Mouse (Mus musculus): Measurements from ENCODE around the gene Slc34a1. TPM values are rescaled to one million over a fixed set of nuclear protein-coding genes. Genes with fewer than 3 reads are reported as not detected.

Slc34a1 gene
- polyA plus RNA-seq, 1 experiment from 2014 or later = not detected

DNA sequence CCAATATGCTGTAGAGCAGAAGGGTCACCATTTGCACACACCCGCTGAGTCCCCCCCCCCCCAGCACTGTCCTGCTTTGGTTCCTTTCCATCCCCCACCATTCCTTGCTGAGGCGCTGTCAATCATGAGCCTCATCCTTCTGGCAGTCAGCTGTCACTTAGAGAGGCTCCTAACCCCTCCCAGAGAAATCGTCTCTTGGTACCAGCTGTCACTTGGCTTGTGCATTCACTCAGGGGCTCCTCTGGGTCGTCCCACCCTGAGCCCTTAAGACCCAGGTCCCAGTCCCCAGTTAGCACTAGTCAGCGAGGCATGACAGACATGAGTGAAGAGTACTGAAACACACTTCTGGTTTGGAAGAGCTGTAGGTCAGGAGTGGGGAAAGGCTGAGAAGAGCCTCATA is 26.2 kb upstream of the Slc34a1 start:
- Histone ChIP-seq H3K9me3 (replicated peaks; ENCODE audit: control insufficient read depth, low read length, poor library complexity, severe bottlenecking) (no peaks in the 10 kb centered on the region), H3K4me3 (ENCODE audit: low read depth, low read length) (no peak overlapping the region), H3K27me3 (ENCODE audit: control insufficient read depth, insufficient read depth, low read depth, low read length) (peaks cover 7% of the 10 kb centered on the region), H3K36me3 (ENCODE audit: control insufficient read depth, insufficient read depth, low read length) (no peaks in the 10 kb centered on the region), H3K9ac (ENCODE audit: low read depth, low read length) (no peak overlapping the region), H3K4me1 (ENCODE audit: control insufficient read depth, insufficient read depth, low read length) (no peaks in the 10 kb centered on the region), H3K4me2 (ENCODE audit: low read length) (no peak overlapping the region), H3K27ac (ENCODE audit: low read length) (no peak overlapping the region)
- WGBS = 58% methylated on average over 5 of the region's 5 CpGs
- no peak for ATAC-seq

DNA sequence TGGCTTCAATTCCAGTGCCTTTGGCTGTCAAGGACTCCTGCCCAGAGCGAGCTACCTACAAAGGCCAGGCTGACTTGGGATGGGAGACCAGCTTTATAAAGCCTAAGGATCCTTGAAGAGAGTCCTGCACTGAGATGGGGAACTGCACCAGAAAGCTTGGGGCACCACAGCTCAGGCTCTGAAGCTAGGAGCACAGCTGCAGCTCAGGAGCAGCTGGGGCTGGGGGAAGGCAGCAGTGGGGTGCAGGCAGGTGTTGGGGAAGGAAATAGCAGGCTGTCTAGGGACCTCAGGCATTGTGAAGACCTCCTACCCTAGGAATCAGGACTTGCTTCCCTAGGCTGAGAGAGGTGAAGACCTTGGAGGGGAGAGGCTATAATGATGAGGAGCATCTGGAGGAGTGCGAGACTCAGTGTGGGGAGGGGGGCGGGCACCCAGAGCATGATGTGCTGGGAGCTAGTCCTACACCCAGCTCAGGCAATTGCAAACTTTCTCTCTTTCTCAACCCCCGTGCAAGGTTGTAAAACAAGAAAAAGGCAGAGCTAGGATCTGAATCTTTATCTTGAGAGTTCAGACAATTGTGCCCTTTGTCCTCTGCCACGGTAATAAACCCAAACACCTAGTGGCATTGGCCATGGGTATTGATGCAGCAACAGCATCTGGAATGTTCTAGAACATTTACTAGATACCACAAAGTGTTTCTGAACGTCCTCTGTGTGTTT is 23.6 kb upstream of the Slc34a1 start:
- 69% methylated on average over 6 of the region's 6 CpGs for WGBS
- H3K27me3 ChIP-seq (ENCODE audit: control insufficient read depth, insufficient read depth, low read depth, low read length) = peaks cover 23% of the 10 kb centered on the region

DNA sequence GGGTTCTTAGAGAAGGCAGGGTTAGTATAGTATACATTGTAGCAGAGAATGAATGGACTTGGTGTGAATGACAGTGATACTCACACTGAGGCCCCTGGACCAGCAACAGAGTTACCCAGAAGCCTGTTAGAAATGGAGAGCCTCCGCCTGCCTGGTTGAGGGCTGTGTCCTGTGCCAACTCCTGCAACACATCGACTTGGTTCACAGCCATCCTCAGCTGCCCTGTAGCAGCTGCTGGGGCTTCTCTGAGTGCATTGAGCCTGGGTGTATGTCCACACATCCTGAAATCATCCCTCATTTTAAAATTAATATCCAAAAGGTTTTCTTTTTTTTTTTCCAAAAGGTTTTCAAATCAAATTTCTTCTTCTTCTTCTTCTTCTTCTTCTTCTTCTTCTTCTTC is 22.1 kb upstream of the Slc34a1 start:
- H3K4me1 ChIP-seq (ENCODE audit: control insufficient read depth, insufficient read depth, low read length) = no peaks in the 10 kb centered on the region
- no peak overlapping the region for H3K4me2 ChIP-seq (ENCODE audit: low read length)
- WGBS = 65% methylated on average over 2 of the region's 2 CpGs
- H3K36me3 ChIP-seq (ENCODE audit: control insufficient read depth, insufficient read depth, low read length) = no peaks in the 10 kb centered on the region
- no peak overlapping the region for H3K4me3 ChIP-seq (ENCODE audit: low read depth, low read length)
- peaks cover 37% of the 10 kb centered on the region for H3K27me3 ChIP-seq (ENCODE audit: control insufficient read depth, insufficient read depth, low read depth, low read length)
- H3K9ac ChIP-seq (ENCODE audit: low read depth, low read length) = no peak overlapping the region
- no peak for ATAC-seq
- no peaks in the 10 kb centered on the region for H3K9me3 ChIP-seq (replicated peaks; ENCODE audit: control insufficient read depth, low read length, poor library complexity, severe bottlenecking)
- no peak overlapping the region for H3K27ac ChIP-seq (ENCODE audit: low read length)

More for the DNA sequence above, 23.6 kb upstream of the Slc34a1 start:
- Histone ChIP-seq H3K9ac (ENCODE audit: low read depth, low read length) (no peak overlapping the region), H3K9me3 (replicated peaks; ENCODE audit: control insufficient read depth, low read length, poor library complexity, severe bottlenecking) (no peaks in the 10 kb centered on the region), H3K36me3 (ENCODE audit: control insufficient read depth, insufficient read depth, low read length) (no peaks in the 10 kb centered on the region), H3K4me3 (ENCODE audit: low read depth, low read length) (no peak overlapping the region), H3K27ac (ENCODE audit: low read length) (no peak overlapping the region), H3K4me2 (ENCODE audit: low read length) (no peak overlapping the region), H3K4me1 (ENCODE audit: control insufficient read depth, insufficient read depth, low read length) (no peaks in the 10 kb centered on the region)
- ATAC-seq = no peak

DNA sequence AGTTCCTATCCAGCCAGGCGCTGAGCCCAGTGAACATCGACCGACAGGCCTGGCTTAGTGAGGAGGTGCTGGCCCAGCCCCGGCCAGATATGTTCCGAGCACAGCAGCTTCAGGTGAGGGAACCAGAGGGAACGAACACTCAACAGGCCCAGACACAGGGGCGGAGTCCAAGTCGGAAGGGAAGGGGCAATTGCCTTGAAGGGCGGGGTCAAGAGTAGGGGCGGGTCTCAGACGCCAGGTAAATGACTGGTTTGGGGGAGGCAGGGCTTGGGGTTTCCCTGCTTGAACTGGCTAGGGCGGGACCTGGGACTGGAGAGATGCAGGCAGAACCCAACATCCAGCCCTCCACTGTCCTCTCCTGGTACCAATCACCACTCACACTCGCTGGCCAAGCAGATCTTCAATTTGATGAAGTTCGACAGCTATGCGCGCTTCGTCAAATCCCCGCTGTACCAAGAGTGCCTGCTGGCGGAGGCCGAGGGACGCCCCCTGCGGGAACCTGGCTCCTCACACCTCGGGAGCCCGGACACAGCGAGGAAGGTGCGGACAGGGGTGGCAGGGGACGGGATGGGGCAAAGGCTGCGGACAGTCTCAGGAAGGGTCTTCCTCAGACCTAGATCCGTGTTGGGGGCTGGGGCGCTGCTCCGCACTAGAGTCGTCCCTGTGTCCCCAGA is 18.9 kb upstream of the Slc34a1 start:
- Histone ChIP-seq H3K9me3 (replicated peaks; ENCODE audit: control insufficient read depth, low read length, poor library complexity, severe bottlenecking) (no peaks in the 10 kb centered on the region), H3K27me3 (ENCODE audit: control insufficient read depth, insufficient read depth, low read depth, low read length) (peaks cover 34% of the 10 kb centered on the region), H3K27ac (ENCODE audit: low read length) (no peak overlapping the region), H3K4me1 (ENCODE audit: control insufficient read depth, insufficient read depth, low read length) (no peaks in the 10 kb centered on the region), H3K36me3 (ENCODE audit: control insufficient read depth, insufficient read depth, low read length) (no peaks in the 10 kb centered on the region), H3K4me2 (ENCODE audit: low read length) (no peak overlapping the region), H3K9ac (ENCODE audit: low read depth, low read length) (no peak overlapping the region), H3K4me3 (ENCODE audit: low read depth, low read length) (no peak overlapping the region)
- no peak for ATAC-seq
- WGBS = 9% methylated on average over 32 of the region's 32 CpGs

DNA sequence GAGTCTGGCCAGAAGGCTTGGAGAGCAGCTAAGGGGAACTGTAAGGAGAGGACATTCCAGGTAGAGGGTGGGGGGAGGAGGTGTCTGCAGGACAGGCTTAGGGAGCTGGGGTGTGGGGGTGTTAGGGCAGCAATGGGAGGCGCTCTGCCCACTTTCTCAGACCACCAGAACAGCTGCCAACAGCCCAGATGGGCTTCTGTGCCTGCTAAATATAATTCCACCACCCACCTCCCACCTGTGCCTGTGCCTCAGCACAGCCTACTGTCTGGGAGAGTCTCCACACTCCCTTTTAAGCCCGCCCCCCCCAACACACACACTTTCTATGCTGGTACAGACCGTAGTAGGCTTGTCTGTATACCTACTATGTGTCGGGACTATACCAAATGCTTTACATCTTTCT is 16.2 kb upstream of the Slc34a1 start:
- H3K27me3 ChIP-seq (ENCODE audit: control insufficient read depth, insufficient read depth, low read depth, low read length) = peaks cover 30% of the 10 kb centered on the region
- 82% methylated on average over 4 of the region's 4 CpGs for WGBS
- H3K27ac ChIP-seq (ENCODE audit: low read length) = no peak overlapping the region
- H3K4me1 ChIP-seq (ENCODE audit: control insufficient read depth, insufficient read depth, low read length) = no peaks in the 10 kb centered on the region
- no peaks in the 10 kb centered on the region for H3K9me3 ChIP-seq (replicated peaks; ENCODE audit: control insufficient read depth, low read length, poor library complexity, severe bottlenecking)
- H3K4me3 ChIP-seq (ENCODE audit: low read depth, low read length) = no peak overlapping the region
- no peak overlapping the region for H3K4me2 ChIP-seq (ENCODE audit: low read length)
- H3K9ac ChIP-seq (ENCODE audit: low read depth, low read length) = no peak overlapping the region
- ATAC-seq = no peak
- H3K36me3 ChIP-seq (ENCODE audit: control insufficient read depth, insufficient read depth, low read length) = no peaks in the 10 kb centered on the region

DNA sequence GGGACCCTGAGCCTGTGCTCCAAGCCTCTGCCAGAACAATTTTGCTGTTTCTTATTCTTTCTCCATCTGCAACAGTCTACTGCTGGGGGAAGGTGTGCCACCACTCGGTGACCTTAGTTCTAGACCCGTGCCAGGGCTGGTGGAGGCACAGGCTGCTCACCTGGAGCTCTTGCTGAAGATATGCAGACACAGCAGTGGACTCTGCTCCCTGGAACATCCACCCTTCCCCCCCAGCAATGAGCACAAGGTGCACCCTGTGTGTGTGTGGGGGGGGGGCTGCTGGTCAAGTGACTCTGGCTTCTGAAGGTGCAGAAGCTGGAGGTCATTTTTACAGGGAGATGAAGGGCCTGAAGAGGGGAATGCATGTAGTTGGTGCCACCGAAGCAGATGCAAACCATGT is 7.3 kb upstream of the Slc34a1 start:
- no peak overlapping the region for H3K9ac ChIP-seq (ENCODE audit: low read depth, low read length)
- no peak for ATAC-seq
- no peaks in the 10 kb centered on the region for H3K4me1 ChIP-seq (ENCODE audit: control insufficient read depth, insufficient read depth, low read length)
- no peak overlapping the region for H3K4me2 ChIP-seq (ENCODE audit: low read length)
- H3K9me3 ChIP-seq (replicated peaks; ENCODE audit: control insufficient read depth, low read length, poor library complexity, severe bottlenecking) = no peaks in the 10 kb centered on the region
- no peaks in the 10 kb centered on the region for H3K36me3 ChIP-seq (ENCODE audit: control insufficient read depth, insufficient read depth, low read length)
- H3K27me3 ChIP-seq (ENCODE audit: control insufficient read depth, insufficient read depth, low read depth, low read length) = no peaks in the 10 kb centered on the region
- H3K27ac ChIP-seq (ENCODE audit: low read length) = no peak overlapping the region
- no peak overlapping the region for H3K4me3 ChIP-seq (ENCODE audit: low read depth, low read length)
- 79% methylated on average over 3 of the region's 3 CpGs for WGBS

DNA sequence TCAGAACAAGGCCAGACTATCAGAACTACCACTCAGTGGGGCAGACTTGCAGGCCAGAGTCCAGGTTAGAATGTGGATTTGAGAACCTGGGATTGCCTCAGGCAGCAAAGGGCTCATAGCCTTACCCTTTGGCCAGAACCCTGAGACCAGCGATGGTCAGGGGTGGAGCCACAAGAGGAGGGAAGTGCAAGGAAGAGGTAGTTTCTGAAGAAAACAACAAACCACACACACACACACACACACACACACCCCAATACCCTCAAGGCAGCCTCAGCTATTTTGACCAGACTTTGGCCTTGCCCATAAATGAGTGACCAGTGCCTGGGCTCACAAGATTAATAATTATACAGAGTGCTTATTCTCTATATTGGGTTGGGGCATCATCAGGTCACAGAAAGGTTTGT is 6.4 kb upstream of the Slc34a1 start:
- Histone ChIP-seq H3K9ac (ENCODE audit: low read depth, low read length) (no peak overlapping the region), H3K4me1 (ENCODE audit: control insufficient read depth, insufficient read depth, low read length) (no peaks in the 10 kb centered on the region), H3K27ac (ENCODE audit: low read length) (no peak overlapping the region), H3K4me2 (ENCODE audit: low read length) (no peak overlapping the region), H3K27me3 (ENCODE audit: control insufficient read depth, insufficient read depth, low read depth, low read length) (no peaks in the 10 kb centered on the region), H3K36me3 (ENCODE audit: control insufficient read depth, insufficient read depth, low read length) (no peaks in the 10 kb centered on the region), H3K4me3 (ENCODE audit: low read depth, low read length) (no peak overlapping the region), H3K9me3 (replicated peaks; ENCODE audit: control insufficient read depth, low read length, poor library complexity, severe bottlenecking) (no peaks in the 10 kb centered on the region)
- ATAC-seq = no peak
- 86% methylated on average over 1 of the region's 1 CpGs for WGBS

DNA sequence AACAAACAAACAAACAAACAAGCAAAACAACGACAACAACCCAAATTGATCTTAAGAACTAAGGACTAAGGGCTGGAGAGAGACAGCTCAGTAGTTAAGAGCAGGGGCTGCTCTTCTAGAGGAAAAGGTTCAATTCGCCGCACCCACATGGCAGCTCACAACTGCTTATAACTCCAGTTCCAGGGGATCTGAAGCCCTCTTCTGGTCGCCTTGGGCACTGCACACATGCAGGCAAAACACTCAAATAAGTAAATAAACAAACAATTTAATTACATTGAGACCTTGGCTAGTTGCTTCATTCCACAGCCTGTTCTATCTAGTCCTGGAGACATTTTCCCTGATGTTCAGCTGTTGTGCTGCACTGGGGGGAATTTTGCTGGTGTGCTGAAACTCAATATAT is 5.1 kb upstream of the Slc34a1 start:
- Histone ChIP-seq H3K4me2 (ENCODE audit: low read length) (no peak overlapping the region), H3K4me3 (ENCODE audit: low read depth, low read length) (no peak overlapping the region)
- 71% methylated on average over 4 of the region's 4 CpGs for WGBS

DNA sequence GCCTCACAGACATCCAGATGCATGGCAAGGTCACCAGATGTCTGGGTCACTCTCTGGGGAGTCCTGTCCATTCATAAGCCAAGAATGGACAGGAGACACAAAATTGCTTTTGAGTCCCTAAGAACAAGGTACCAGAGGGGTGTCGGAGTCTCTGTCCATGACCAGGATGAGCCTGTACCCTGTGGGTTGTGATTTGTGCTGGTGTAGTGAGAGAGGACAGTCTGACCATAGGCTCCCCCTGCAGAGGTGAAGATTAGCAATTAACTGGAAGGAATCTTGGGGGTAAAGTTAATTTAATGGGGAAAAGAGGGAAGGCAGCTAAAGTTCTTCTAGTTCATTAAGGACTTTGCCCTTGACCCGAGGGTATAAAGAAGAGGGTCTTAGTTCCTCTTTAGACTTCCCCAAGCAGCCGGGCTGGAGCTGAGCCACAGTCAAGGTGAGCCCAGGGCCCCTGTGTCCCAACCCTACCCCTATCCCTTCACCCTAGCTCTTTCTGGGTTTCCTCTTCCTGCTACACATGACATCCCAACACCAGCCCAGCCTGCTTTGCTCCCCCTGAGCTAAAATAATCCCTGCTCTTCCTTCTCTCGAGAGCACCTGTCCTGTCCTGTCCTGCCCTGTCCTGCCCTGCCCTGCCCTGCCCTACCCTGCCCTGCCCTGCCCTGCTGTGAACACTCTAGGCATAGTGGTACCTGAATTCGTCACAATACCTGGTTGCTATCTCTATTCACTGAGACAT is 1.5 kb downstream of the Slc34a1 start:
- Histone ChIP-seq H3K4me1 (ENCODE audit: control insufficient read depth, insufficient read depth, low read length) (no peaks in the 10 kb centered on the region), H3K9me3 (replicated peaks; ENCODE audit: control insufficient read depth, low read length, poor library complexity, severe bottlenecking) (no peaks in the 10 kb centered on the region), H3K4me2 (ENCODE audit: low read length) (no peak overlapping the region), H3K27me3 (ENCODE audit: control insufficient read depth, insufficient read depth, low read depth, low read length) (no peaks in the 10 kb centered on the region), H3K9ac (ENCODE audit: low read depth, low read length) (no peak overlapping the region), H3K27ac (ENCODE audit: low read length) (no peak overlapping the region), H3K4me3 (ENCODE audit: low read depth, low read length) (no peak overlapping the region), H3K36me3 (ENCODE audit: control insufficient read depth, insufficient read depth, low read length) (no peaks in the 10 kb centered on the region)
- ATAC-seq = no peak
- WGBS = 62% methylated on average over 5 of the region's 5 CpGs

More for the DNA sequence above, 5.1 kb upstream of the Slc34a1 start:
- no peaks in the 10 kb centered on the region for H3K9me3 ChIP-seq (replicated peaks; ENCODE audit: control insufficient read depth, low read length, poor library complexity, severe bottlenecking)
- ATAC-seq = no peak
- no peaks in the 10 kb centered on the region for H3K27me3 ChIP-seq (ENCODE audit: control insufficient read depth, insufficient read depth, low read depth, low read length)
- H3K9ac ChIP-seq (ENCODE audit: low read depth, low read length) = no peak overlapping the region
- no peak overlapping the region for H3K27ac ChIP-seq (ENCODE audit: low read length)
- no peaks in the 10 kb centered on the region for H3K4me1 ChIP-seq (ENCODE audit: control insufficient read depth, insufficient read depth, low read length)
- H3K36me3 ChIP-seq (ENCODE audit: control insufficient read depth, insufficient read depth, low read length) = no peaks in the 10 kb centered on the region
